Mouse (Mus musculus) megakaryocyte-erythroid progenitor cell, adult 5-6 weeks (primary cell): ENCODE data around the gene Dmp1. TPM values are rescaled to one million over a fixed set of nuclear protein-coding genes. Genes with fewer than 3 reads are reported as not detected.

Source experiments
- ATAC-seq: replicated peaks from 2 replicates; pipeline ENCODE4 v1.8.0; 2016; ENCODE audit warnings: mild to moderate bottlenecking, inconsistent platforms; ENCODE audit not compliant: severe bottlenecking, poor library complexity, low FRiP score, low TSS enrichment
- total RNA-seq, 2 experiments: library from RNA; stranded (forward) in 1 of 2; stranded (reverse) in 1 of 2; fragments of 200-1000, 215-1000 nt in 1 of 2; fragments of >200 nt in 1 of 2; fragmentation: Nextera tagmentation in 1 of 2; gene quantifications; 2 replicates each; pipeline ENCODE4 v1.2.3; 2014 to 2017

Dmp1 gene
- total RNA-seq, 2 experiments from 2014 or later = not detected

DNA sequence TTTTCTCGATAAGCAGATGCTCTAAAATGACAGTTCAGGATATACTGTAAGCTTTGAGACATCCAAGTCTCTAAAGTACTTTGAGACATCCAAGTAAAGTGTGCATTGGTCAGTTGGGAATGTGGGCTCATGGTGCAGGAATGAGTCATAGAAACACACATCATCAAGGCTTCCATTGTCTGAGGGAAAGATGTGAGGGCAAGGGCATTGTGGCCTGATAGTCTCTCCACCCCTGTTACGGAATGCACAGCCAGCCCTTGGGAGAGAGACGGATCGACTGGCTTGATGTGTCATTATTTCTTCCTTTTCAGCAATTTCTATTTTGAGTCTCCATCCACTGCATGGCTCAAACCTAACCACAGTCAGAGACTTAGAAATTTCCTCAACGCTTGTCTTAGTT, 49.4 kb downstream of the Dmp1 start:
- no peak for ATAC-seq

DNA sequence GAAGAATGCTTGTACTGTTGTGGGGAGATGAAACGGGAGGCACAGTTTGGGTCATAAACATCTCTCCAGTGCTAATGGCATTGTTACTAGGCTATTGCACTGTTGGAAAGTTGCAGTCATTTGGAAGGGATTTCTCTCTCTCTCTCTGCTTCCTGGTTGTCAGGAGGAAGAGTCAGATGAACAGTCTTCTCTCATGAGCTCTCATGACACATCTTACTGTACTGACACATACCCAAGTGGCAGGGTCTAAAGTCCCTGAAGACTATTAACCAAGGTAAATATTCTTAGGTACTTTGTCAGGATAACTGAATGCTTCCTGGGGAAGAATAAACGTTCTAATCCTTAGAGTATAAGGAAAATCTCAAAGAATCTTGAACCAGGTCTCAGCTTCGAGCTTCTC, 54.2 kb downstream of the Dmp1 start:
- no peak for ATAC-seq

DNA sequence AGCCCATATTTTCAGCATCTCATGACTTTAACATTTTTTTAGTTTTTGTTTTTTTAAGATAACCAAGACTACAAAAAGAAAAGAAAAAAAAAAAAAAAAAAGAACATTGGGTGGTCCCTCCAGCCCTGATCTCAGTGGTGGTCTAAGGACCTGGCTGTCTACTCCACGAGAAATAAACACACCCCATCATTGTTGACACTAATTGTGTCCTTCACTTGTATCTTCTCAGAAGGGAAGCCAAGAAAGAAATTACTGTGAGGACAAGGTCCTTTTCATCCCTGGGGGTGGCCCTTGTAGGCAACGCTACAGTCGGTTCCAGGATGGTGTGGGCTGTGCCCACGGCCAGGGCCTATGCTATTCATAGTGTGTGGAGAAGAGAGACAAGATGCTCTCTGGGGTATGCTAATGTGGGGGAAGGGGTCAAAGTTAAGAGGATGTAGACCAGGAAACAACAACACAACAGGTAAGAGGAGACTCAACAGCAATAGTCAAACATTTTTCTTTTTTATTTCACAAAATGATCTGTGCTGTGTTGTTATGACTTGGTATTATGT, 59.6 kb downstream of the Dmp1 start:
- no peak for ATAC-seq

DNA sequence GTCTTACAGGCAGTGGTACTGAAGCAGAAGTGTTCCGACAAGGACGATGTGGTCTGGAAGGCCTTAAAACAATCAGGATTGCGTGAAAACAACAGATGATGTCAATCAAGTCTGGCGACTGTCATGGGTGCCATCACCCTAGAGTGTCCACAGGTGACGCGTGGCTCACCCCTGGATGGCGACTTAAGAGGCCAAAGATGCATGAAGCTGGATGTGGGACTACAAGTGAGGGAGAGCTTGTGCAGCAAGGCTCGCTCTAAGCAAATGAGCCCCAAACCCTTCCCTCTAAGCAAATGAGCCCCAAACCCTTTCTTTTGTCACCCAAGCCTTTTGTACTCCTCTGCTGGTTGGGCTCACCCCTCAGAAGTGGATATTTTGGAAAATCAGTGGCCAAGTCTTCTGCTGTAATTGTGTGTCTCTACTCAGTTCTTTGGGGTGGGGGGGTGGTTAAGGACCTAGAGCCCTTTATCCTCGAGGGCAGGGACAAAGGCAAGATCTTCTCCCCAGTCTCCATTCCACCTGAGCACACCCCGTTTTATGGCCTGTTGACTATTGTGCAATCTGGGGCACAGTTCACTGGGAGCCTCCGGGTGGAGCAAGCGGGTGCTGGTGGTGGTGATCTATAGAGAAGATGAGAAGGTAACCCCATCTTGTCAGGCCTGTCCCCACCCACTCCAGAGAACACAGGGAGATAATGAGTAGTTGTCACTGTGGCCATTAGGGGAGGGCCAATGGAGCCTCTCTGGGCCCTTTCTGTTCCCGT, 60.8 kb downstream of the Dmp1 start:
- no peak for ATAC-seq

Other genes with a start within 250 kb of the Dmp1 start
- not detected in 2 replicates for gene Hsd17b13, start 225.2 kb upstream of the Dmp1 start, total RNA-seq (2014; fragmentation: Nextera tagmentation)
- not detected in 2 replicates for gene Hsd17b13, start 225.2 kb upstream of the Dmp1 start, total RNA-seq (2017)
- 4.9 and 5.6 TPM in 2 replicates for gene Hsd17b11, start 180.7 kb upstream of the Dmp1 start, total RNA-seq (2014; fragmentation: Nextera tagmentation)
- gene Hsd17b11, start 180.7 kb upstream of the Dmp1 start, total RNA-seq (2017) = 10.9 and 23.0 TPM in 2 replicates
- gene Nudt9, start 156.3 kb upstream of the Dmp1 start, total RNA-seq (2014; fragmentation: Nextera tagmentation) = 117 and 120 TPM in 2 replicates
- gene Nudt9, start 156.3 kb upstream of the Dmp1 start, total RNA-seq (2017) = 159 and 167 TPM in 2 replicates
- gene Gm17660, start 125.0 kb upstream of the Dmp1 start, total RNA-seq (2014; fragmentation: Nextera tagmentation) = not detected in 2 replicates
- not detected in 2 replicates for gene Gm17660, start 125.0 kb upstream of the Dmp1 start, total RNA-seq (2017)
- not detected in 2 replicates for gene Sparcl1, start 88.9 kb upstream of the Dmp1 start, total RNA-seq (2014; fragmentation: Nextera tagmentation)
- gene Sparcl1, start 88.9 kb upstream of the Dmp1 start, total RNA-seq (2017) = not detected in 2 replicates
- gene Dspp, start 31.9 kb upstream of the Dmp1 start, total RNA-seq (2014; fragmentation: Nextera tagmentation) = not detected in 2 replicates
- gene Dspp, start 31.9 kb upstream of the Dmp1 start, total RNA-seq (2017) = not detected in 2 replicates
- not detected in 2 replicates for gene Ibsp, start 96.6 kb downstream of the Dmp1 start, total RNA-seq (2014; fragmentation: Nextera tagmentation)
- 0.50 TPM in 1 of 2 replicates, not detected in the other for gene Ibsp, start 96.6 kb downstream of the Dmp1 start, total RNA-seq (2017)
- gene Mepe, start 122.7 kb downstream of the Dmp1 start, total RNA-seq (2014; fragmentation: Nextera tagmentation) = not detected in 2 replicates
- gene Mepe, start 122.7 kb downstream of the Dmp1 start, total RNA-seq (2017) = not detected in 2 replicates
- gene Spp1, start 232.5 kb downstream of the Dmp1 start, total RNA-seq (2014; fragmentation: Nextera tagmentation) = not detected in 2 replicates
- 0.76 TPM in 1 of 2 replicates, not detected in the other for gene Spp1, start 232.5 kb downstream of the Dmp1 start, total RNA-seq (2017)